Mouse (Mus musculus) myocyte (in vitro differentiated cells): ENCODE measurements around the gene Pou6f1. TPM values are rescaled to one million over a fixed set of nuclear protein-coding genes. Genes with fewer than 3 reads are reported as not detected.

ENCODE experiments used
- H3K27me3 ChIP-seq: one replicate; pipeline ENCODE4 v1.6.1; 2011; ENCODE audit not compliant: control insufficient read depth, insufficient read depth, insufficient read length
- H3K36me3 ChIP-seq: one replicate; pipeline ENCODE4 v1.6.1; 2011; ENCODE audit not compliant: control insufficient read depth, insufficient read depth
- H3K4me2 ChIP-seq: one replicate; pipeline ENCODE4 v1.6.1; 2011; ENCODE audit warnings: low read depth, control low read depth
- H3K4me3 ChIP-seq: one replicate; pipeline ENCODE4 v1.5.1; 2011; ENCODE audit warnings: mild to moderate bottlenecking, control low read depth, moderate library complexity
- H3K79me2 ChIP-seq: one replicate; pipeline ENCODE4 v1.6.1; 2011; ENCODE audit not compliant: control insufficient read depth, insufficient read depth
- H3ac ChIP-seq: one replicate; pipeline ENCODE4 v1.6.1; 2011; ENCODE audit not compliant: control insufficient read depth, insufficient read length
- CEBPB ChIP-seq: IDR thresholded peaks from 2 replicates; pipeline ENCODE4 v1.6.1; 2011; ENCODE audit warnings: mild to moderate bottlenecking, moderate library complexity; ENCODE audit not compliant: poor library complexity, insufficient read depth, severe bottlenecking
- E2F4 ChIP-seq: IDR thresholded peaks from one replicate; pipeline ENCODE4 v1.6.1; 2011; ENCODE audit warnings: mild to moderate bottlenecking, control low read depth, moderate library complexity; ENCODE audit not compliant: insufficient read depth
- MAX ChIP-seq: IDR thresholded peaks from one replicate; pipeline ENCODE4 v1.6.1; 2011; ENCODE audit warnings: low read depth, mild to moderate bottlenecking, control low read depth
- MYOD1 ChIP-seq, 3 experiments: IDR thresholded peaks; one replicate each; pipeline ENCODE4 v1.6.1; 2011; ENCODE audit warnings: control low read depth in 2 of 3, low read depth in 2 of 3, mild to moderate bottlenecking in 2 of 3, moderate library complexity in 1 of 3; ENCODE audit not compliant: insufficient read length in 2 of 3, control insufficient read depth in 1 of 3
- MYOG ChIP-seq, 3 experiments: IDR thresholded peaks; one replicate each; pipeline ENCODE4 v1.6.1; 2011; ENCODE audit warnings: control low read depth in 2 of 3, low read depth in 2 of 3, mild to moderate bottlenecking in 2 of 3; ENCODE audit not compliant: insufficient read length in 2 of 3, control insufficient read depth in 1 of 3, insufficient read depth in 1 of 3
- POLR2A ChIP-seq: IDR thresholded peaks from one replicate; pipeline ENCODE4 v1.6.1; 2011; ENCODE audit warnings: low read depth, mild to moderate bottlenecking, control low read depth, moderate library complexity; ENCODE audit not compliant: insufficient read length
- POLR2AphosphoS2 ChIP-seq: IDR thresholded peaks from one replicate; pipeline ENCODE4 v1.6.1; 2011; ENCODE audit warnings: low read depth, control low read depth; ENCODE audit not compliant: insufficient read length
- REST ChIP-seq: IDR thresholded peaks from one replicate; pipeline ENCODE4 v1.6.1; 2011; ENCODE audit warnings: mild to moderate bottlenecking, control low read depth, moderate library complexity; ENCODE audit not compliant: insufficient read depth, insufficient read length
- SRF ChIP-seq: IDR thresholded peaks from one replicate; pipeline ENCODE4 v1.6.1; 2011; ENCODE audit warnings: low read depth; ENCODE audit not compliant: control insufficient read depth, insufficient read length
- TCF12 ChIP-seq: IDR thresholded peaks from one replicate; pipeline ENCODE4 v1.6.1; 2011; ENCODE audit warnings: mild to moderate bottlenecking, control low read depth; ENCODE audit not compliant: poor library complexity, insufficient read depth, severe bottlenecking
- TCF3 ChIP-seq: IDR thresholded peaks from one replicate; pipeline ENCODE4 v1.6.1; 2011; ENCODE audit warnings: low read depth, control low read depth; ENCODE audit not compliant: insufficient read length
- USF1 ChIP-seq: IDR thresholded peaks from one replicate; pipeline ENCODE4 v1.6.1; 2011; ENCODE audit warnings: low read depth, mild to moderate bottlenecking, control low read depth, moderate library complexity
- polyA plus RNA-seq: library from polyadenylated mRNA; unstranded; fragments of >200 nt; fragmentation: generic; extraction: Trizol; gene quantifications from one replicate; pipeline ENCODE4 v1.2.1, GENCODE M21; 2012; ENCODE audit warnings: missing spikeins

The Pou6f1 gene
- polyA plus RNA-seq, 1 experiment, result 7.7 TPM

- Histone ChIP-seq H3K27me3 (peaks cover 15% of the 10 kb centered on the region), H3K79me2 (no peaks in the 10 kb centered on the region), H3K36me3 (no peaks in the 10 kb centered on the region), H3K4me2 (no peak overlapping the region), H3ac (no peak overlapping the region), H3K4me3 (no peak overlapping the region)
- TF ChIP-seq E2F4 (no peak), MYOD1 (IDR thresholded peaks at IDR 0.05; ENCODE audit: control insufficient read depth in 1 of 3, insufficient read length in 2 of 3, low read depth in 2 of 3) (no peak), REST (no peak), MAX (no peak), CEBPB (no peak), MYOG (IDR thresholded peaks at IDR 0.05; ENCODE audit: control insufficient read depth in 1 of 3, insufficient read depth in 1 of 3, insufficient read length in 2 of 3, low read depth in 2 of 3) (no peak), TCF3 (no peak), USF1 (no peak), POLR2A (no peak), SRF (no peak), POLR2AphosphoS2 (no peak), TCF12 (no peak)
Measured at GRCm38 (mm10) chr15:100566531-100566930, 33.3 kb downstream of the Pou6f1 start.

- Histone ChIP-seq H3K4me3 (no peak overlapping the region), H3ac (no peak overlapping the region), H3K4me2 (no peak overlapping the region), H3K36me3 (no peaks in the 10 kb centered on the region), H3K79me2 (no peaks in the 10 kb centered on the region), H3K27me3 (peaks cover 5% of the 10 kb centered on the region)
- TF ChIP-seq TCF3 (no peak), POLR2A (no peak), MYOG (IDR thresholded peaks at IDR 0.05; ENCODE audit: control insufficient read depth in 1 of 3, insufficient read depth in 1 of 3, insufficient read length in 2 of 3, low read depth in 2 of 3) (no peak), POLR2AphosphoS2 (no peak), CEBPB (no peak), SRF (no peak), MAX (no peak)
Measured at GRCm38 (mm10) chr15:100557705-100558433, 41.9 kb downstream of the Pou6f1 start.

- no peak overlapping the region for H3K4me2 ChIP-seq
- H3K27me3 ChIP-seq, result peaks cover 5% of the 10 kb centered on the region
- no peak for TF ChIP-seq MAX
- no peak for TF ChIP-seq CEBPB
- no peak for TF ChIP-seq TCF3
- TF ChIP-seq SRF, result no peak
- no peak for TF ChIP-seq E2F4
- TF ChIP-seq REST, result no peak
- no peak for TF ChIP-seq USF1
- no peak for TF ChIP-seq POLR2AphosphoS2
- TF ChIP-seq MYOG (IDR thresholded peaks at IDR 0.05; ENCODE audit: control insufficient read depth in 1 of 3, insufficient read depth in 1 of 3, insufficient read length in 2 of 3, low read depth in 2 of 3), result no peak
- TF ChIP-seq TCF12, result no peak
- H3K36me3 ChIP-seq, result no peaks in the 10 kb centered on the region
- H3K79me2 ChIP-seq, result no peaks in the 10 kb centered on the region
- no peak overlapping the region for H3K4me3 ChIP-seq
- no peak overlapping the region for H3ac ChIP-seq
Measured at GRCm38 (mm10) chr15:100556378-100556777, 43.4 kb downstream of the Pou6f1 start.

GRCm38 (mm10) chr15:100555965-100556364, 43.8 kb downstream of the Pou6f1 start:
- H3K4me2 ChIP-seq, result no peak overlapping the region
- no peak overlapping the region for H3K4me3 ChIP-seq

More at GRCm38 (mm10) chr15:100555965-100556364, 43.8 kb downstream of the Pou6f1 start:
- TF ChIP-seq POLR2AphosphoS2, result no peak
- TF ChIP-seq TCF12, result no peak
- no peak for TF ChIP-seq MYOG (IDR thresholded peaks at IDR 0.05; ENCODE audit: control insufficient read depth in 1 of 3, insufficient read depth in 1 of 3, insufficient read length in 2 of 3, low read depth in 2 of 3)
- TF ChIP-seq POLR2A, result no peak
- no peak for TF ChIP-seq MYOD1 (IDR thresholded peaks at IDR 0.05; ENCODE audit: control insufficient read depth in 1 of 3, insufficient read length in 2 of 3, low read depth in 2 of 3)
- Histone ChIP-seq H3K36me3 (no peaks in the 10 kb centered on the region), H3K27me3 (peaks cover 5% of the 10 kb centered on the region), H3ac (no peak overlapping the region), H3K79me2 (peaks cover under 1% of the 10 kb centered on the region)
